Mouse (Mus musculus): ENCODE measurements around the gene Cp. TPM values are rescaled to one million over a fixed set of nuclear protein-coding genes. Genes with fewer than 3 reads are reported as not detected.
"Not testable (repeated sequence)": the region's sequence is repeated elsewhere in the genome, so short reads cannot be mapped to it uniquely, and the experiment has no call there.

Gene Cp
- polyA plus RNA-seq, 1 experiment from 2014 or later, result 5.1 TPM

GRCm38 (mm10) chr3:20007275-20007674 is 50.4 kb downstream of the Cp start:
- H3K9me3 ChIP-seq (replicated peaks; ENCODE audit: control insufficient read depth, low read length), result no peaks in the 10 kb centered on the region
- H3K36me3 ChIP-seq (replicated peaks; ENCODE audit: control insufficient read depth, insufficient read depth, low read depth, low read length), result no peaks in the 10 kb centered on the region
- H3K27ac ChIP-seq (replicated peaks; ENCODE audit: low read depth, low read length), result no peak overlapping the region
- WGBS, result 88% methylated on average over 4 of the region's 4 CpGs
- H3K4me3 ChIP-seq (ENCODE audit: low read depth, low read length), result no peak overlapping the region
- H3K4me2 ChIP-seq (ENCODE audit: low read depth, low read length), result no peak overlapping the region
- H3K9ac ChIP-seq (replicated peaks; ENCODE audit: low read length), result no peak overlapping the region
- ATAC-seq (replicated peaks; ENCODE audit: insufficient number of reproducible peaks, low FRiP score, low TSS enrichment, low read depth) (no peak), DNase-seq (ENCODE audit: low spot score) (no peak)
- no peaks in the 10 kb centered on the region for H3K27me3 ChIP-seq (ENCODE audit: control insufficient read depth, insufficient read depth, low read length)
- H3K4me1 ChIP-seq (ENCODE audit: control insufficient read depth, insufficient read depth, low read length), result no peaks in the 10 kb centered on the region

DNA sequence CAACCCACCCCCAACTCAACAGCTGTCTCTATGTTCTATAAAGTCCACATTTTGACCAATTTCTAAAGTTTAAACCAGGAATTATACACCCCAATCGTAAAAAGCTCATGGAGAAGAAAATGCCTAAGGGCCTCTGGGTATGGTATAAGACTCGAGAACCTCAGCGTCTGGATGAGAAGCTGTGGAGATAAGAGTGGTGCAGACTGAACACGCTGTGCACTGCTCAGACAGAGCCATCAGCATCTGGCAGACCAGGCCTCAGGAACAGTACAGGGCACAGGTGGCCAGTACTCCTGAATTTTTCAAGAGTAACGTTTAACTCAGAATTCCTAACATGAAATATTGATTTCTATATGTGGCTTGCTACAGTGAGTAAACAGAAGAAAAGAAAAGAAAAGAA is 50.9 kb downstream of the Cp start:
- DNase-seq (ENCODE audit: low spot score), result no peak
- no peak overlapping the region for H3K4me3 ChIP-seq (ENCODE audit: low read depth, low read length)
- 89% methylated on average over 5 of the region's 5 CpGs for WGBS

DNA sequence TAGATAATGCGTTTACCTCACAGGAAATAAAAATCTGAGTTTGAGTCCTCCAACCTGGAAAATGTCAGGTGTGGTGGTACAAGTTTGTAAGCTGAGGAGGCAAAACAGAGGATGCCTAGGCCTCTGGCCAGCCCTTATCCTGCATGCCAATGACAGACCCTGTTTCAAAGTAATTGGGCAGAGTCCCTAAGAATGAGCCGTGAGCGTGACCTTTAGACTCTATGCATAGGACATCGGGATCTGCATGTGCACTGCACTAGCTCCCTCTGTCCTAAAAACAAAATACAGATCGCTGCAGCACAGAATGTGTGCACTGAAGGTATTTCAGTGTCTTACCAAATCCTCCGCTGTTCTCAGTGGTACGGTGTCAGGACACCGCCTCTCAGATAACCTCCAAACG is 53.6 kb downstream of the Cp start:
- Histone ChIP-seq H3K27ac (replicated peaks; ENCODE audit: low read depth, low read length) (peak overlapping the region; percentile 67), H3K4me2 (ENCODE audit: low read depth, low read length) (no peak overlapping the region; the same call in 1 of the 2 replicates), H3K9me3 (replicated peaks; ENCODE audit: control insufficient read depth, low read length) (no peaks in the 10 kb centered on the region), H3K4me1 (ENCODE audit: control insufficient read depth, insufficient read depth, low read length) (no peaks in the 10 kb centered on the region), H3K27me3 (ENCODE audit: control insufficient read depth, insufficient read depth, low read length) (no peaks in the 10 kb centered on the region), H3K4me3 (ENCODE audit: low read depth, low read length) (no peak overlapping the region), H3K9ac (replicated peaks; ENCODE audit: low read length) (no peak overlapping the region), H3K36me3 (replicated peaks; ENCODE audit: control insufficient read depth, insufficient read depth, low read depth, low read length) (no peaks in the 10 kb centered on the region; the same call in 1 of the 2 replicates)
- ATAC-seq (replicated peaks; ENCODE audit: insufficient number of reproducible peaks, low FRiP score, low TSS enrichment, low read depth) (peak; percentile 72; the same call in 1 of the 2 replicates), DNase-seq (ENCODE audit: low spot score) (peak; percentile 19)
- 66% methylated on average over 9 of the region's 9 CpGs for WGBS

More for the DNA sequence above, 50.9 kb downstream of the Cp start:
- no peak overlapping the region for H3K4me2 ChIP-seq (ENCODE audit: low read depth, low read length)
- H3K27me3 ChIP-seq (ENCODE audit: control insufficient read depth, insufficient read depth, low read length), result no peaks in the 10 kb centered on the region
- ATAC-seq (replicated peaks; ENCODE audit: insufficient number of reproducible peaks, low FRiP score, low TSS enrichment, low read depth), result no peak
- H3K27ac ChIP-seq (replicated peaks; ENCODE audit: low read depth, low read length), result no peak overlapping the region
- H3K4me1 ChIP-seq (ENCODE audit: control insufficient read depth, insufficient read depth, low read length), result no peaks in the 10 kb centered on the region
- no peaks in the 10 kb centered on the region for H3K9me3 ChIP-seq (replicated peaks; ENCODE audit: control insufficient read depth, low read length)
- H3K36me3 ChIP-seq (replicated peaks; ENCODE audit: control insufficient read depth, insufficient read depth, low read depth, low read length), result no peaks in the 10 kb centered on the region
- H3K9ac ChIP-seq (replicated peaks; ENCODE audit: low read length), result no peak overlapping the region

GRCm38 (mm10) chr3:20010905-20011304 is 54.1 kb downstream of the Cp start:
- ATAC-seq (replicated peaks; ENCODE audit: insufficient number of reproducible peaks, low FRiP score, low TSS enrichment, low read depth) (peak; percentile 59; the same call in 1 of the 2 replicates), DNase-seq (ENCODE audit: low spot score) (peak; percentile 51)
- WGBS, result 42% methylated on average over 7 of the region's 7 CpGs
- not testable (repeated sequence) for H3K4me2 ChIP-seq (ENCODE audit: low read depth, low read length); H3K4me3 ChIP-seq (ENCODE audit: low read depth, low read length); H3K4me1 ChIP-seq (ENCODE audit: control insufficient read depth, insufficient read depth, low read length); H3K9me3 ChIP-seq (replicated peaks; ENCODE audit: control insufficient read depth, low read length); H3K9ac ChIP-seq (replicated peaks; ENCODE audit: low read length); H3K27me3 ChIP-seq (ENCODE audit: control insufficient read depth, insufficient read depth, low read length); H3K36me3 ChIP-seq (replicated peaks; ENCODE audit: control insufficient read depth, insufficient read depth, low read depth, low read length)
- H3K27ac ChIP-seq (replicated peaks; ENCODE audit: low read depth, low read length), result peak overlapping the region; percentile 67

GRCm38 (mm10) chr3:20014454-20014853 is 57.6 kb downstream of the Cp start:
- Histone ChIP-seq H3K9me3 (replicated peaks; ENCODE audit: control insufficient read depth, low read length) (no peaks in the 10 kb centered on the region), H3K27me3 (ENCODE audit: control insufficient read depth, insufficient read depth, low read length) (no peaks in the 10 kb centered on the region), H3K9ac (replicated peaks; ENCODE audit: low read length) (no peak overlapping the region), H3K36me3 (replicated peaks; ENCODE audit: control insufficient read depth, insufficient read depth, low read depth, low read length) (no peaks in the 10 kb centered on the region; the same call in none of the 2 replicates), H3K27ac (replicated peaks; ENCODE audit: low read depth, low read length) (no peak overlapping the region), H3K4me2 (ENCODE audit: low read depth, low read length) (no peak overlapping the region), H3K4me3 (ENCODE audit: low read depth, low read length) (no peak overlapping the region), H3K4me1 (ENCODE audit: control insufficient read depth, insufficient read depth, low read length) (no peaks in the 10 kb centered on the region)
- WGBS, result 93% methylated on average over 2 of the region's 2 CpGs
- ATAC-seq (replicated peaks; ENCODE audit: insufficient number of reproducible peaks, low FRiP score, low TSS enrichment, low read depth), result no peak
- no peak for DNase-seq (ENCODE audit: low spot score)

DNA sequence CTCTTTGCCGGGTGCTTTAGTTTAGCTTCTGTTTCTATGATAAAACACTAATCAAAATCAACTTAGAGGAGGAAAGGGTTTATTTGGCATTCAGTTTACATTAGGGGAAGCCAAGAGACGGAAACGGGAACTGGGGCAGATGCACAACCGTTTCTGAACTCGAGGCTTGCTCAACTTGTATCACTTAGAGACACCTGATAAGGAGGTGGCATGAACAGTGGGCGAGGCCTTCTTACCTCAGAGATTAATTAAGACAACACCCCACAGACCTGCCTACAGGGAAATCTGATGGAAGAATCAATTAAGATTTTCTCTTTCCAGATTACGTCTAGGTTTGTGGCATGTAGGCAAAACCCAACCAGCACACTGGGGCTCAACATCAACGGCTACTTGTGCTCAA is 61.2 kb downstream of the Cp start:
- H3K9ac ChIP-seq (replicated peaks; ENCODE audit: low read length), result no peak overlapping the region
- no peaks in the 10 kb centered on the region for H3K27me3 ChIP-seq (ENCODE audit: control insufficient read depth, insufficient read depth, low read length)
- H3K27ac ChIP-seq (replicated peaks; ENCODE audit: low read depth, low read length), result no peak overlapping the region
- H3K4me1 ChIP-seq (ENCODE audit: control insufficient read depth, insufficient read depth, low read length), result no peaks in the 10 kb centered on the region
- no peak for DNase-seq (ENCODE audit: low spot score)
- no peak overlapping the region for H3K4me3 ChIP-seq (ENCODE audit: low read depth, low read length)
- H3K9me3 ChIP-seq (replicated peaks; ENCODE audit: control insufficient read depth, low read length), result no peaks in the 10 kb centered on the region
- WGBS, result 92% methylated on average over 8 of the region's 8 CpGs
- H3K4me2 ChIP-seq (ENCODE audit: low read depth, low read length), result no peak overlapping the region
- no peaks in the 10 kb centered on the region; the same call in none of the 2 replicates for H3K36me3 ChIP-seq (replicated peaks; ENCODE audit: control insufficient read depth, insufficient read depth, low read depth, low read length)
- no peak for ATAC-seq (replicated peaks; ENCODE audit: insufficient number of reproducible peaks, low FRiP score, low TSS enrichment, low read depth)

DNA sequence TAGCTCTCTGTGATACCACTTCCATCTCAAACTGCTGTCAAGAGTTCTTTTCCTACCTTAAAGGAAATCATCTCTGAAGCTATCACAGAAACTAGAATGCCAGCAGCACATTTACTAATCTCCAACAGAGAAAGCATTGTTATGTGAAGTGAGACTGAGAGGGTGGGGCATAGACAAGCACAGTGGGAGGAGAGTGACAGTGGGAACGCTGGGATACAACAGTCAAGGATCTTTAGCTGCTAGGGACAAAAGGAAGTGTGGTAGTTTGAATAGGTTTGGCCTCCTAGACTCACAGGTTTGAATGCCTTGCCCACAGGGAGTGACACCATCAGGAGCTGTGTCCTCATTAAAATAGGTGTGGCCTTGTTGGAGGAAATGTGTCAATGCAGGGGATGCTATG is 67.0 kb downstream of the Cp start:
- no peak for ATAC-seq (replicated peaks; ENCODE audit: insufficient number of reproducible peaks, low FRiP score, low TSS enrichment, low read depth)
- H3K36me3 ChIP-seq (replicated peaks; ENCODE audit: control insufficient read depth, insufficient read depth, low read depth, low read length), result no peaks in the 10 kb centered on the region
- no peaks in the 10 kb centered on the region for H3K27me3 ChIP-seq (ENCODE audit: control insufficient read depth, insufficient read depth, low read length)
- no peaks in the 10 kb centered on the region for H3K4me1 ChIP-seq (ENCODE audit: control insufficient read depth, insufficient read depth, low read length)
- H3K4me3 ChIP-seq (ENCODE audit: low read depth, low read length), result no peak overlapping the region
- no peak overlapping the region for H3K27ac ChIP-seq (replicated peaks; ENCODE audit: low read depth, low read length)
- 44% methylated on average over 1 of the region's 1 CpGs for WGBS
- H3K9me3 ChIP-seq (replicated peaks; ENCODE audit: control insufficient read depth, low read length), result no peaks in the 10 kb centered on the region
- DNase-seq (ENCODE audit: low spot score), result no peak
- H3K9ac ChIP-seq (replicated peaks; ENCODE audit: low read length), result no peak overlapping the region
- H3K4me2 ChIP-seq (ENCODE audit: low read depth, low read length), result no peak overlapping the region

- Histone ChIP-seq H3K4me3 (ENCODE audit: low read depth, low read length) (no peak overlapping the region), H3K9ac (replicated peaks; ENCODE audit: low read length) (no peak overlapping the region), H3K4me2 (ENCODE audit: low read depth, low read length) (no peak overlapping the region), H3K9me3 (replicated peaks; ENCODE audit: control insufficient read depth, low read length) (no peaks in the 10 kb centered on the region), H3K27ac (replicated peaks; ENCODE audit: low read depth, low read length) (no peak overlapping the region), H3K4me1 (ENCODE audit: control insufficient read depth, insufficient read depth, low read length) (no peaks in the 10 kb centered on the region), H3K27me3 (ENCODE audit: control insufficient read depth, insufficient read depth, low read length) (no peaks in the 10 kb centered on the region), H3K36me3 (replicated peaks; ENCODE audit: control insufficient read depth, insufficient read depth, low read depth, low read length) (no peaks in the 10 kb centered on the region)
- DNase-seq (ENCODE audit: low spot score) (no peak), ATAC-seq (replicated peaks; ENCODE audit: insufficient number of reproducible peaks, low FRiP score, low TSS enrichment, low read depth) (no peak)
Observed at GRCm38 (mm10) chr3:20026481-20026880, 69.6 kb downstream of the Cp start.

Data from embryonic facial prominence, embryonic 11.5 days (tissue).